Mouse (Mus musculus) c-Kit-positive CD71-positive TER-119-negative erythroid progenitor cells, embryonic 14.5 days (primary cell): ENCODE data around the gene Slc2a10.

Experiments
- DNase-seq: peaks from one replicate; pipeline ENCODE4 v3.0.0-alpha.2; 2013; ENCODE audit warnings: low read depth

Gene Slc2a10

GRCm38 (mm10) chr2:165561861-165562260 is 58.3 kb downstream of the Slc2a10 start:
- no peak for DNase-seq

GRCm38 (mm10) chr2:165563298-165564058 is 59.9 kb downstream of the Slc2a10 start:
- no peak for DNase-seq

- no peak for DNase-seq
Measured at GRCm38 (mm10) chr2:165564101-165564500, 60.5 kb downstream of the Slc2a10 start.

- DNase-seq = no peak
Measured at GRCm38 (mm10) chr2:165564620-165565019, 61.0 kb downstream of the Slc2a10 start.

- DNase-seq = no peak
Measured at GRCm38 (mm10) chr2:165566898-165567297, 63.3 kb downstream of the Slc2a10 start.

- no peak for DNase-seq
Measured at GRCm38 (mm10) chr2:165567820-165568219, 64.2 kb downstream of the Slc2a10 start.

- DNase-seq = no peak
Measured at GRCm38 (mm10) chr2:165568911-165569310, 65.3 kb downstream of the Slc2a10 start.
